Mouse (Mus musculus) midbrain, embryonic 16.5 days (tissue): ENCODE data around the gene Enox1. TPM values are rescaled to one million over a fixed set of nuclear protein-coding genes. Genes with fewer than 3 reads are reported as not detected.

Experiments
- ATAC-seq: fragments of 200-750 bp; cut with Nextera tagmentation; 2 replicates; pipeline ENCODE4 v1.8.0; 2017; ENCODE audit warnings: moderate TSS enrichment
- H3K27ac ChIP-seq: fragments of 300-500 bp; sonication (generic); 2 replicates; pipeline ENCODE4 v1.5.1; 2014; ENCODE audit warnings: mild to moderate bottlenecking, low read length, mixed read lengths
- H3K27me3 ChIP-seq: fragments of 300-500 bp; sonication (generic); 2 replicates; pipeline ENCODE4 v1.6.1; 2014; ENCODE audit warnings: low read depth, low read length, mixed read lengths; ENCODE audit not compliant: control insufficient read depth, insufficient read depth
- H3K36me3 ChIP-seq: fragments of 300-500 bp; sonication (generic); 2 replicates; pipeline ENCODE4 v1.6.1; 2014; ENCODE audit warnings: mild to moderate bottlenecking, low read length, moderate library complexity, mixed read lengths; ENCODE audit not compliant: control insufficient read depth, insufficient read depth
- H3K4me1 ChIP-seq: fragments of 300-500 bp; sonication (generic); 2 replicates; pipeline ENCODE4 v1.6.1; 2014; ENCODE audit warnings: mild to moderate bottlenecking, low read length, mixed read lengths; ENCODE audit not compliant: control insufficient read depth, insufficient read depth
- H3K4me2 ChIP-seq: fragments of 300-500 bp; sonication (generic); 2 replicates; pipeline ENCODE4 v1.6.1; 2014; ENCODE audit warnings: mild to moderate bottlenecking, low read length, mixed read lengths
- H3K4me3 ChIP-seq: fragments of 300-500 bp; sonication (generic); 2 replicates; pipeline ENCODE4 v1.5.1; 2014; ENCODE audit warnings: low read depth, mild to moderate bottlenecking, low read length, moderate library complexity, mixed read lengths
- H3K9ac ChIP-seq: fragments of 300-500 bp; sonication (generic); 2 replicates; pipeline ENCODE4 v1.6.1; 2014; ENCODE audit warnings: low read depth, low read length, mixed read lengths
- H3K9me3 ChIP-seq: fragments of 300-500 bp; sonication (generic); replicated peaks from 2 replicates; pipeline ENCODE4 v1.6.1; 2014; ENCODE audit warnings: mild to moderate bottlenecking, low read length, mixed read lengths; ENCODE audit not compliant: control insufficient read depth, poor library complexity, severe bottlenecking
- WGBS: fragments of 180-500 bp; shearing (Covaris S2); extraction: QIAGEN DNeasy Blood & Tissue Kit; methylation state at CpG from one replicate; pipeline ENCODE4 v1.1.7; 2014; 5-methylcytosine and 5-hydroxymethylcytosine counted together
- polyA plus RNA-seq: library from polyadenylated mRNA; unstranded; fragments of >200 nt; fragmentation: Nextera tagmentation; extraction: Ambion mirVana; gene quantifications from 2 replicates; pipeline ENCODE4 v1.2.1, GENCODE M21; 2015

The Enox1 gene
- polyA plus RNA-seq, 1 experiment from 2014 or later, result 42.8 TPM

DNA sequence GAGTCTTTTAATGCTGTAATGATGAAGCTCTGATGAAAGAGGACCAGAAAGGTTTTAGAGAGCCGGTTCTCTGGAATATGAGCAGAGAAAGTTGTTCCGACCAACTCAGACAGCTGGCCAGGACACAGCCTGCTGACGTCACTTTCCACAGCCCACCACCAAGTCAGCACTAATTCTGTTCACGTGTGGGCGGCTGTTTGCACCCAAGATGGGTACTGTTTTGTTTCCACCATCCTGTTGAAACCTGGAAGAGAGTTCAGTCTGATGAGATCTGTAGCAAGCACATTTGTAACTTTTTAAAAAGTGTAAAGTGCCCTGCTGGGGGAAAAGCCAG, 424.3 kb downstream of the Enox1 start:
- H3K4me3 ChIP-seq, result no peak overlapping the region
- H3K4me1 ChIP-seq, result peaks cover 15% of the 10 kb centered on the region
- no peaks in the 10 kb centered on the region for H3K27me3 ChIP-seq
- H3K9ac ChIP-seq, result no peak overlapping the region
- no peak overlapping the region for H3K4me2 ChIP-seq
- no peaks in the 10 kb centered on the region for H3K9me3 ChIP-seq
- ATAC-seq, result no peak
- H3K27ac ChIP-seq, result no peak overlapping the region
- H3K36me3 ChIP-seq, result no peaks in the 10 kb centered on the region
- WGBS, result 47% methylated on average over 5 of the region's 5 CpGs

DNA sequence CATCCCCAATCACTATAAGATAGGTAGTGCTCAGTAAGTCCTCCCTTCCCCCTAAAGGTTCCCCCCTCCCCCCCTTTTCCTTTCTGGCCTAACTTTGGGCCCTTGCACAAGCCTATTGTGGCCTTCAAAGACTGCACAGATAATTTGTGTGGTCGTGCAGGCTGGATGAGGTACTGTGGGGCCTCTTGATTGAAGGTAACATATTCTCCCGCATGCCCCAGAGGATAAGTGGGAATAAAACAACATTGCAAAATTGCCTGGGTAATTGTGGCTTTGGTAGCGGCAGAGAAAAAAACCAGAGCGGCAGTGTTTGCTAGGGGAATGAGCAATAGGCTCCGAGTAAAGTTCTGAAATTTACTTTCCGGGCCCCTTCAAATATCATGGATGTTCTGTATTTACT, 425.1 kb downstream of the Enox1 start:
- Histone ChIP-seq H3K4me1 (peaks cover 15% of the 10 kb centered on the region), H3K27me3 (no peaks in the 10 kb centered on the region), H3K9ac (no peak overlapping the region), H3K4me2 (no peak overlapping the region), H3K27ac (no peak overlapping the region), H3K36me3 (no peaks in the 10 kb centered on the region), H3K4me3 (no peak overlapping the region), H3K9me3 (no peaks in the 10 kb centered on the region)
- no peak for ATAC-seq
- WGBS, result 57% methylated on average over 6 of the region's 6 CpGs

DNA sequence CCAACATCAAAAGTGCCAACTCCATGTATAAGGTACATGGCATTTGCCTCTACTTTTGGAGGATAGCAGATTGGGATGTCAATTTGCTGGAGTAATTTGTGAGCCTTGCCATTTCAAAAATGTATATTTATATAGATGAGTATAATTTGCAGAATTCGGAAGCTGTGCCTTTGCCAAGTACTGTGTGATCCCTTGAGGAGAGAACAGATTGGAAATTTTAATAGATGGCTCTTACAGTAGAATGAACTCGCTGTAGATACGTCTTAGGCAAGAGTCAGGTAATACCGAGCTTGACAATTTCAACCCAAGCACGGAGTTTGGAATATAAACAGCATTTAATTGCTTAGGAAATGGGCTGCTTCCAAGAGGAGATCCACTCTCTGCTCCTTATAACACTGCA, 427.9 kb downstream of the Enox1 start:
- Histone ChIP-seq H3K36me3 (no peaks in the 10 kb centered on the region), H3K4me3 (no peak overlapping the region), H3K4me2 (no peak overlapping the region), H3K9ac (no peak overlapping the region), H3K9me3 (no peaks in the 10 kb centered on the region), H3K27ac (no peak overlapping the region), H3K27me3 (no peaks in the 10 kb centered on the region), H3K4me1 (0 out of 2 replicates have a peak, but pooled peaks cover 1% of the 10 kb centered on the region)
- WGBS, result 79% methylated on average over 5 of the region's 5 CpGs
- no peak for ATAC-seq

DNA sequence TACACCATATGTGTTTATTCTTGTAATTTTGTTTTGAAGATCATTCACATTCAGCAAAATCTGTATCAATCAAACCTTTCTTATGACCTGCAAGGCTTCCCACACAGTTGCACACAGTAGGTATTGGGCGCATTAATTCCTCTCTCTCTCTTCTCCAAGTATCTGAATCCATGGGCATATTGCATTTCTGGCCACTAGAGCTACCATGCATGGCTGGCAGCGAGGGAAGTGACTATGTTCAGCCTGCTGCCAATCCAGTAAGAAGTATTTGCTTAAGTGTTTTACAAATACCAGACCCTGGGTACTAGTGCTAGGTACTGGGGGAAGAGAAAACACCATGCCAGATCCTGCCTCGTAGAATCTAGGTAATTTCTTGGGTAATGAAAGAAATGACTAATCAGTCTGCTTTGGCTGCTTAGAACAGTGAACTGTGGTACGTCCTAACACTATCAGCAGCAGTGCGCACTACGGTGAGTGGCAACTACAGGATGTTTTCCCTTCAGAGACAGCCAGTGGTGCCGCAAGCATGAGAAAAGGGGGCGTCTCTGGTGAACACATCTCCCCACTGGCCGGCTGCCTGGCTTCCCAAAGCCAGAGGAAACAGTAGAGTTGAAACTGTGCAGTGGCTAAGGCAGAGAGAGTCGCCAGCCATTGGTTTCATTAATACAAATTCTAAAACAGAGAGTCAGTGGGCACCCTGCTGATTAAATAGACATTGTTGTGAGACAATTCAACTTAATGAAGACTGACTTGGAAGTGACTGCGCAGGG, 428.7 kb downstream of the Enox1 start:
- H3K36me3 ChIP-seq, result no peaks in the 10 kb centered on the region
- ATAC-seq, result no peak
- no peak overlapping the region for H3K4me3 ChIP-seq
- 75% methylated on average over 11 of the region's 11 CpGs for WGBS
- no peak overlapping the region for H3K4me2 ChIP-seq
- H3K9me3 ChIP-seq, result no peaks in the 10 kb centered on the region
- H3K27me3 ChIP-seq, result no peaks in the 10 kb centered on the region
- H3K9ac ChIP-seq, result no peak overlapping the region
- no peak overlapping the region for H3K27ac ChIP-seq
- no peaks in the 10 kb centered on the region for H3K4me1 ChIP-seq

DNA sequence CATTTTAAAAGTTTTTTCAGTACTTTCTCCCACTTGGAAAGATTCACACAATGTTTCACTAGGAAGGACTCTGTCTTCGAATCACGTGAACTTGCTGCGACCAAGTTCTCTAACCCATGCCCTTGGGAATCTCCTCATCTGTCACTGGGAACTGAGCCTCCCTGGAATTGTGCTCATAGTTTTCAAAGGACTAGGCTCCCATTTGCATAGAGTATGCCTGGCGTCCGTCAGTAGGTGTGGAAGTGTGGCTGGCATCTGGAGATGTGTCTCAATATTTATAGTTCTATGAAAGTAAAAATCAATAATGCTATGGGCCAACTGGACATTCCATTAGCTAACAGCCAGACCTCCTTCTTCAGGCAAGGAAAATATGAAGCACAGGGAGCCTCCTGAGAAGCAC, 429.5 kb downstream of the Enox1 start:
- Histone ChIP-seq H3K9me3 (no peaks in the 10 kb centered on the region), H3K4me2 (no peak overlapping the region), H3K27me3 (no peaks in the 10 kb centered on the region), H3K36me3 (no peaks in the 10 kb centered on the region), H3K4me3 (no peak overlapping the region), H3K27ac (no peak overlapping the region), H3K9ac (no peak overlapping the region), H3K4me1 (no peaks in the 10 kb centered on the region)
- no peak for ATAC-seq
- 80% methylated on average over 5 of the region's 5 CpGs for WGBS

DNA sequence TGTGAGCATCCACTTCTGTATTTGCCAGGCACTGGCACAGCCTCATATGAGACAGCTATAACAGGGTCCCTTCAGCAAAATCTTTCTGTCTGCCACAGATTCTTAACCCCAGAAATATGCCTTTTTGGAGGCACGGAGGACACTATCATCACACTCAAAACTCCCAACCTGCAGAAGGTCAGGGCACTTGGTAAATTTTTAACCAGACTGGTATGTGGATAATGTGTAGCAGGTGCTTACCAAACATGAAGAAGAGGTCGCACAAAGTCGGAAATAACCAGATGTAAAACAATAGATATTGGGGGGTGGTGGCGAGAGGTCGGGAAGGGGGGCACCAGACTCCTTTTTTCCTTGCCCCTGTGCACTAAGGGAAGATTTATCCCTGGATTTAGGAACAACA, 430.6 kb downstream of the Enox1 start:
- no peaks in the 10 kb centered on the region for H3K36me3 ChIP-seq
- no peak overlapping the region for H3K27ac ChIP-seq
- no peak overlapping the region for H3K9ac ChIP-seq
- 79% methylated on average over 5 of the region's 5 CpGs for WGBS
- H3K4me1 ChIP-seq, result no peaks in the 10 kb centered on the region
- no peaks in the 10 kb centered on the region for H3K9me3 ChIP-seq
- H3K27me3 ChIP-seq, result no peaks in the 10 kb centered on the region
- ATAC-seq, result no peak
- H3K4me2 ChIP-seq, result no peak overlapping the region
- H3K4me3 ChIP-seq, result no peak overlapping the region

DNA sequence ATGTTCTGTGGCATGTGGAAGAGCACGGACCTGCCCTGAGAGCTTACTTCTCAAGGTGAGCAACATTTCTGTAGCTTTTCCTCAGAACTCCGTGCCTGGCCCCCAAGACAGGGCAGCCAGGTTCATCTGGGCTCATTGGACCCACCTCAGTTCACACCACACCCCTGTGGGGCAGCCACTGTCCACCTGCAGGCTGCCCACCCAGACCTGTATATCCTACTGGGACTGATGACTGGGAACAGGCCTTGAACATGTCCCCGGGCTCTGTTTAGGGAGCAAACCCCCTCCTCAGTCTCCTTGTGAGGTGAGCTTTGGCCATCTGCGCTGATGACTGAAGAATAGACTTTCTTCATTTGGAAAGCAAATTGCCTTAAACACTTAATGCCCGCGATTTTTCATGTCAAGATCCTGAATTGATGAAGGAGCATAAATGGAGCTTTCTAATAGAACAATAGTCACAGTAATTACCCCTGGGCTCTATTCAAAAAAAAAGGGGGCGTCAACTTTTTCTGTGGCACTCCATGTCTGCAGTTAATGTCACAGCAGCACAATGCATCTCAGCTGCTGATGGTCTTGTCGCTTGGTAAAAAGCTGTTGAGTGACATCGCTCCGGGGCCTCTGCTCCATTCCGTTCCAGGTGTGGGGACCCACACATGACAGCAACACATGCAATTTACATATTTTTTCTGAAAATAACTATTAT, 436.7 kb downstream of the Enox1 start:
- no peak overlapping the region for H3K9ac ChIP-seq
- H3K27me3 ChIP-seq, result no peaks in the 10 kb centered on the region
- H3K4me2 ChIP-seq, result no peak overlapping the region
- no peaks in the 10 kb centered on the region; the same call in none of the 2 replicates for H3K36me3 ChIP-seq
- H3K9me3 ChIP-seq, result no peaks in the 10 kb centered on the region
- no peaks in the 10 kb centered on the region for H3K4me1 ChIP-seq
- whole genome bisulfite sequencing, result 56% methylated on average over 11 of the region's 11 CpGs
- no peak overlapping the region for H3K4me3 ChIP-seq
- 0 out of 2 replicates have a peak, but pooled peaks have one; percentile 45 for ATAC-seq
- H3K27ac ChIP-seq, result no peak overlapping the region

DNA sequence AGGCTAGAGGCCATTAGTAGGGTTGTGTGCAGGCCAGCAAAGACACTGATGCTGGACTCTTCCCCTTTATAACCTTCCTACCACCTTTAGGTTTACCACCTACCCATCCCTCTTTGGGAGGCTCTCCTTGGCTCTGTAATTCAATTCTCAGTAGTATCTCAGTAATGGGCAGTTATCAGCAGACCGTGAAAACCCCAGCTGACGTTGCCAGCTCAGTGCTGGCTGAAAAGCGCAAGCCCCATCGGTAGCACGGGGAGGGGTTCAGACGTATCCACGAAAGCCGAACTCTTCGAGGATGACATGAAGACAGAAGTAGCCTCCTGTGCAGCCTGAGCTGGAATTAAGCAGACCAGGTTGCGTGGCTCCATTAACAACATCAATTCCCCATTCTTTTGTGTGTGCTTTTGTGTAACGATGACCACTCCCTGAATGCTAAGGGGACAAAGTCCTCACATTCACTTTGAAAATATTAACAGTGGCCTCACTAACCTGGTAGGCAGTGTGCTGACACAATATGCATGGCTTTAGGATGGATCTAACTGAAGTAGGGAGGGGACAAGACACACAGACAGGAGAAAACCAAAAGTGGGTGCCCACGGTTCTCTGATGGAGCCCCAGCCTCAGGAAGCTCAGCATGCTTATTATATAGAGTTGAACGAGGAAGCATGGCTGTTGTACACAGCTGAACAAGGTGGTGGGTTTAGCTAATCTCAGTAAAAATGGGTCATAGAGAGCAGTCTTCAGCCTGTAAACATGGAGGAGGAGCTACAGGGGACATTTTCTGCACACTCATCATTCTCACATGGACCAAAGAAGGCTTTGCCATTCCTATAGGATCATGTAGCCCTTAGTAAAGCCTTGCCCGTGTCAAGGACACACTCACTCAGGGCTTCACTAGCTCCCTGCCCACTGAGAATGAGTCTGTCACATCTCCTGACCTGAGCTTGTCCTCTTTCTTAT, 439.9 kb downstream of the Enox1 start:
- WGBS, result 87% methylated on average over 14 of the region's 14 CpGs
- H3K4me3 ChIP-seq, result no peak overlapping the region
- ATAC-seq, result no peak
- no peaks in the 10 kb centered on the region; the same call in none of the 2 replicates for H3K36me3 ChIP-seq
- H3K4me1 ChIP-seq, result peaks cover 3% of the 10 kb centered on the region; the same call in 1 of the 2 replicates
- no peak overlapping the region for H3K4me2 ChIP-seq
- no peak overlapping the region for H3K27ac ChIP-seq
- no peaks in the 10 kb centered on the region for H3K27me3 ChIP-seq
- H3K9me3 ChIP-seq, result no peaks in the 10 kb centered on the region
- no peak overlapping the region for H3K9ac ChIP-seq
